Mouse (Mus musculus): ENCODE data around the gene Draxin.

GRCm38 (mm10) chr4:148159544-148160435, 29.3 kb upstream of the Draxin start:
- no peak for TF ChIP-seq CTCF (IDR thresholded peaks at IDR 0.05; ENCODE audit: extremely low read depth, insufficient read depth, insufficient read length, insufficient replicate concordance)
- TF ChIP-seq POLR2A (IDR thresholded peaks at IDR 0.05; ENCODE audit: low read depth, low read length) = no peak
